Mouse (Mus musculus): Measurements from ENCODE around the gene Cct5.

GRCm38 (mm10) chr15:31636091-31636595 is 34.5 kb upstream of the Cct5 start:
- no peak for TF ChIP-seq CTCF (conservative IDR thresholded peaks at IDR 0.05 in 1 of 2, IDR thresholded peaks at IDR 0.05 in 1 of 2; ENCODE audit: low read depth in 2 of 2, low read length in 2 of 2)
- no peak for TF ChIP-seq MAZ (IDR thresholded peaks at IDR 0.05; ENCODE audit: low read depth, low read length)
- no peak for TF ChIP-seq MYC (IDR thresholded peaks at IDR 0.05; ENCODE audit: low read depth, low read length)
- no peak for TF ChIP-seq POLR2A (IDR thresholded peaks at IDR 0.05; ENCODE audit: low read depth, low read length)
- TF ChIP-seq ZC3H11A (IDR thresholded peaks at IDR 0.05; ENCODE audit: low read depth, low read length): no peak
- no peak for TF ChIP-seq TCF12 (IDR thresholded peaks at IDR 0.05; ENCODE audit: low read depth, low read length)
- no peak for TF ChIP-seq ZKSCAN1 (IDR thresholded peaks at IDR 0.05; ENCODE audit: borderline replicate concordance, low read depth, low read length)
- TF ChIP-seq RCOR1 (conservative IDR thresholded peaks at IDR 0.05; ENCODE audit: low read depth, low read length): no peak
- no peak for TF ChIP-seq EP300 (IDR thresholded peaks at IDR 0.05; ENCODE audit: low read length)

Measured in CH12.LX (cell line).